Mouse (Mus musculus): ENCODE data around the gene 9530068E07Rik. TPM values are rescaled to one million over a fixed set of nuclear protein-coding genes. Genes with fewer than 3 reads are reported as not detected.

The 9530068E07Rik gene
- total and polyA plus RNA-seq, 3 experiments = 102 to 153 (median 128) TPM

DNA sequence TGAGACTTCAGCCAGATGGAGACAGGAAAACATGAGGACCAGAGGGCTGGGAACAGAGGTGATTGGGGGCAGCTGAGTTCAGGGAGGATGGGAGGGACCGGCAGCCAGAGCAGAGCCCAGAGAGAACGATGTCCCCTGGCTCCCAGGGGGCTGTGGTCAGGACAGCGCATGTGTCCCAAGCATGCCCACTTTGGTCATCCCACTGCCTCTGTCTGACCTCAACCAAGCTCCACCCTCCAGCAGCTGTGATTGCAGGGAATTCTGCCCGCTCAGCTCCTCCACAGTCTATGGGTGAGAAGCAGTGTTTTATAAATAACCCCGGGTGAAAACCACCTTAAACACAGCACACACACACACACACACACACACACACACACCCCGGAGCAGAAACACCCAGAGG is 33.2 kb downstream of the 9530068E07Rik start:
- no peak for TF ChIP-seq MXI1 (IDR thresholded peaks at IDR 0.05; ENCODE audit: low read depth, low read length)
- TF ChIP-seq CHD1 (IDR thresholded peaks at IDR 0.05; ENCODE audit: low read depth, low read length) = no peak
- no peak for TF ChIP-seq MAFK (IDR thresholded peaks at IDR 0.05; ENCODE audit: insufficient replicate concordance, low read length)
- TF ChIP-seq KAT2A (IDR thresholded peaks at IDR 0.05; ENCODE audit: insufficient replicate concordance, low read length) = no peak
- TF ChIP-seq CHD2 (IDR thresholded peaks at IDR 0.05; ENCODE audit: low read length) = no peak
- no peak for TF ChIP-seq NELFE (IDR thresholded peaks at IDR 0.05; ENCODE audit: low read depth, low read length)
- TF ChIP-seq MYC (IDR thresholded peaks at IDR 0.05; ENCODE audit: low read depth, low read length) = no peak
- TF ChIP-seq CTCF (conservative IDR thresholded peaks at IDR 0.05 in 1 of 2, IDR thresholded peaks at IDR 0.05 in 1 of 2; ENCODE audit: low read depth in 2 of 2, low read length in 2 of 2) = no peak
- no peak for TF ChIP-seq MEF2A (IDR thresholded peaks at IDR 0.05; ENCODE audit: borderline replicate concordance, low read depth, low read length)
- no peak for TF ChIP-seq IRF4 (IDR thresholded peaks at IDR 0.05; ENCODE audit: low read depth, low read length)
- no peak for DNase-seq (ENCODE audit: extremely low read depth)
- H3K79me2 ChIP-seq (replicated peaks; ENCODE audit: control insufficient read depth, extremely low read depth, insufficient read depth, poor library complexity, severe bottlenecking) = no peaks in the 10 kb centered on the region
- H3K4me2 ChIP-seq (ENCODE audit: insufficient read depth, low read depth, poor library complexity, severe bottlenecking) = no peak overlapping the region
- H3K9me3 ChIP-seq (replicated peaks; ENCODE audit: low read length) = peaks cover 10% of the 10 kb centered on the region
- H3K36me3 ChIP-seq (replicated peaks in 1 of 2; ENCODE audit: control insufficient read depth in 1 of 2, insufficient read depth in 1 of 2, low read length in 1 of 2) = no peaks in the 10 kb centered on the region
- no peak overlapping the region for H3K9ac ChIP-seq (ENCODE audit: insufficient read depth, low read depth)
- H3K27me3 ChIP-seq (replicated peaks) = peaks cover 76% of the 10 kb centered on the region
- no peak overlapping the region for H3K4me3 ChIP-seq (replicated peaks in 1 of 3; ENCODE audit: low read depth in 2 of 3, low read length in 2 of 3, poor library complexity in 1 of 3)
- H3K27ac ChIP-seq (ENCODE audit: insufficient read depth, low read depth) = no peak overlapping the region
- in situ Hi-C loops (cut with MboI; ENCODE audit: low pct_ligation_motif_present, low pct_unique_long_range_greater_than_20kb, low sequenced_read_pairs) = no loop called here
- H3K4me1 ChIP-seq (ENCODE audit: control insufficient read depth in 1 of 2, insufficient read depth in 2 of 2) = 0 out of 4 replicates have a peak, but pooled peaks cover 0 to 3% of the 10 kb centered on the region in 2 experiments
- dilution Hi-C loops (cut with MboI; ENCODE audit: extremely low pct_ligation_motif_present, extremely low pct_unique_long_range_greater_than_20kb, low sequenced_read_pairs) = no loop called here

- no peak overlapping the region for H3K4me2 ChIP-seq (ENCODE audit: insufficient read depth, low read depth, poor library complexity, severe bottlenecking)
- no peak for TF ChIP-seq JUND (conservative IDR thresholded peaks at IDR 0.05; ENCODE audit: low read depth, low read length)
- TF ChIP-seq HCFC1 (IDR thresholded peaks at IDR 0.05; ENCODE audit: low read depth, low read length) = no peak
- TF ChIP-seq KAT2A (IDR thresholded peaks at IDR 0.05; ENCODE audit: insufficient replicate concordance, low read length) = no peak
- no peak for TF ChIP-seq CHD1 (IDR thresholded peaks at IDR 0.05; ENCODE audit: low read depth, low read length)
- no peak for TF ChIP-seq UBTF (IDR thresholded peaks at IDR 0.05; ENCODE audit: low read depth, low read length)
- no peak for TF ChIP-seq E2F4 (IDR thresholded peaks at IDR 0.05; ENCODE audit: insufficient replicate concordance, low read depth, low read length)
- TF ChIP-seq RCOR1 (conservative IDR thresholded peaks at IDR 0.05; ENCODE audit: low read depth, low read length) = no peak
- TF ChIP-seq USF1 (IDR thresholded peaks at IDR 0.05; ENCODE audit: low read depth, low read length) = no peak
- TF ChIP-seq TCF12 (IDR thresholded peaks at IDR 0.05; ENCODE audit: low read depth, low read length) = no peak
- TF ChIP-seq ZC3H11A (IDR thresholded peaks at IDR 0.05; ENCODE audit: low read depth, low read length) = no peak
- no peak for TF ChIP-seq EP300 (IDR thresholded peaks at IDR 0.05; ENCODE audit: low read length)
- TF ChIP-seq MYC (IDR thresholded peaks at IDR 0.05; ENCODE audit: low read depth, low read length) = no peak
- TF ChIP-seq MAFK (IDR thresholded peaks at IDR 0.05; ENCODE audit: insufficient replicate concordance, low read length) = no peak
- TF ChIP-seq SIN3A (IDR thresholded peaks at IDR 0.05; ENCODE audit: low read length) = no peak
- no peak for TF ChIP-seq SMC3 (IDR thresholded peaks at IDR 0.05; ENCODE audit: low read depth, low read length)
- in situ Hi-C loops (cut with MboI; ENCODE audit: low pct_ligation_motif_present, low pct_unique_long_range_greater_than_20kb, low sequenced_read_pairs) (no loop called here), dilution Hi-C loops (cut with MboI; ENCODE audit: extremely low pct_ligation_motif_present, extremely low pct_unique_long_range_greater_than_20kb, low sequenced_read_pairs) (no loop called here)
- no peaks in the 10 kb centered on the region for H3K79me2 ChIP-seq (replicated peaks; ENCODE audit: control insufficient read depth, extremely low read depth, insufficient read depth, poor library complexity, severe bottlenecking)
- H3K36me3 ChIP-seq (replicated peaks in 1 of 2; ENCODE audit: control insufficient read depth in 1 of 2, insufficient read depth in 1 of 2, low read length in 1 of 2) = no peaks in the 10 kb centered on the region
- no peak for DNase-seq (ENCODE audit: extremely low read depth)
- H3K9ac ChIP-seq (ENCODE audit: insufficient read depth, low read depth) = no peak overlapping the region
- H3K27me3 ChIP-seq (replicated peaks) = peaks cover 90% of the 10 kb centered on the region
- 0 out of 4 replicates have a peak, but pooled peaks cover 0 to 3% of the 10 kb centered on the region in 2 experiments for H3K4me1 ChIP-seq (ENCODE audit: control insufficient read depth in 1 of 2, insufficient read depth in 2 of 2)
- H3K27ac ChIP-seq (ENCODE audit: insufficient read depth, low read depth) = no peak overlapping the region
- H3K4me3 ChIP-seq (replicated peaks in 1 of 3; ENCODE audit: low read depth in 2 of 3, low read length in 2 of 3, poor library complexity in 1 of 3) = no peak overlapping the region
- peaks cover 10% of the 10 kb centered on the region for H3K9me3 ChIP-seq (replicated peaks; ENCODE audit: low read length)
Measured at GRCm38 (mm10) chr11:52431594-52431993, 35.4 kb downstream of the 9530068E07Rik start.
